ENCODE assay signal across 24 mouse cellular contexts in the genomic region with DNA sequence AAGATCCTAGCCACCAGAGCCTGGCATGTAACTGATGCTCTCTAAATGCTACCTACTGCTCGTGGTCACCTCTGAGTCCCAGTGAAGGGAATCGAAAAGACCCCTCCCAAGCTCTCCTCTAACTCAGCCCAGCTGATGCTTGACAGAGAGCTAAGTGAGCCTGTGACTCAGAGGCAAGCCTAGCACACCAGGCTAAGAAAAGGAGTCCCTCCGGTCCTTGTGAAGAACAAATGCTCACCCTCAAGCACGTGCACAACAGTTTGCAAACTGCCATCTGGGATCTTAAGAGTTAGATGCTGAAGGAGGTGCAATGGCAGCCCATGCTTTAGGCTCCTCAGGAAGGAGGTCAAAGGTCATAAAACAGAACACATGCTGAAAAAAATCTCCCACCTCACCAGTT.
A peak's percentile ranks its signal among the peaks of the same experiment; 100 is the strongest.
DNase-seq lines count a peak whose midpoint lies in the region; ATAC-seq lines count a peak whose summit lies in the region.
"Had no signal": no experiment of that assay in that cellular context is flagged by ENCODE, and none has a peak within 500 bp of the region (broad histone marks: within the 10 kb centered on the region; RNA-seq: fewer than 3 reads in every experiment).

No protein-coding gene starts in this region.

- peaks cover 45% of the 10 kb centered on the region for H3K4me1 ChIP-seq in hindbrain, embryonic 10.5 days (replicated peaks)
- H3K4me1 ChIP-seq in hindbrain, embryonic 16.5 days (ENCODE audit: control insufficient read depth, insufficient read depth, low read depth, low read length), result peaks cover 2% of the 10 kb centered on the region
- peaks cover 17% of the 10 kb centered on the region for H3K4me1 ChIP-seq in embryonic facial prominence, embryonic 11.5 days (ENCODE audit: control insufficient read depth, insufficient read depth, low read length)
- H3K4me1 ChIP-seq in limb, embryonic 10.5 days, result peaks cover 61% of the 10 kb centered on the region

- WGBS in hindbrain, embryonic 10.5 days, result 70% methylated on average over 4 of the region's 4 CpGs
- WGBS in hindbrain, embryonic 16.5 days, result 82% methylated on average over 4 of the region's 4 CpGs
- 63% methylated on average over 4 of the region's 4 CpGs for WGBS in embryonic facial prominence, embryonic 11.5 days
- WGBS in limb, embryonic 10.5 days, result 50% methylated on average over 4 of the region's 4 CpGs

- H3K4me3 ChIP-seq in hindbrain, embryonic 10.5 days, result no peak overlapping the region
- no peak overlapping the region for H3K4me3 ChIP-seq in hindbrain, embryonic 16.5 days (ENCODE audit: low read length)
- no peak overlapping the region for H3K4me3 ChIP-seq in embryonic facial prominence, embryonic 11.5 days (ENCODE audit: low read depth, low read length)
- H3K4me3 ChIP-seq in limb, embryonic 10.5 days, result no peak overlapping the region
- H3K4me3 ChIP-seq: forebrain, embryonic 12.5 days; gastrocnemius, adult 2 months; heart, embryonic 13.5 days had no signal

- no peak overlapping the region for H3K9ac ChIP-seq in hindbrain, embryonic 16.5 days (ENCODE audit: low read depth, low read length)
- H3K9ac ChIP-seq in embryonic facial prominence, embryonic 11.5 days (replicated peaks; ENCODE audit: low read length), result no peak overlapping the region
- H3K9ac ChIP-seq: forebrain, embryonic 12.5 days; heart, embryonic 13.5 days; hindbrain, embryonic 14.5 days had no signal

- H3K4me2 ChIP-seq in hindbrain, embryonic 16.5 days (ENCODE audit: low read length), result no peak overlapping the region
- H3K4me2 ChIP-seq in embryonic facial prominence, embryonic 11.5 days (ENCODE audit: low read depth, low read length), result no peak overlapping the region
- H3K4me2 ChIP-seq: forebrain, embryonic 12.5 days; heart, embryonic 13.5 days; hindbrain, embryonic 14.5 days had no signal

- H3K36me3 ChIP-seq in hindbrain, embryonic 10.5 days, result peaks cover 14% of the 10 kb centered on the region; the same call in 1 of the 2 replicates
- no peaks in the 10 kb centered on the region for H3K36me3 ChIP-seq in hindbrain, embryonic 16.5 days (ENCODE audit: control insufficient read depth, insufficient read depth, low read length)
- no peaks in the 10 kb centered on the region for H3K36me3 ChIP-seq in embryonic facial prominence, embryonic 11.5 days (replicated peaks; ENCODE audit: control insufficient read depth, insufficient read depth, low read depth, low read length)
- H3K36me3 ChIP-seq in limb, embryonic 10.5 days, result peaks cover 20% of the 10 kb centered on the region
- H3K36me3 ChIP-seq: heart, embryonic 13.5 days had no signal

- no peak for ATAC-seq in hindbrain, embryonic 16.5 days
- ATAC-seq in embryonic facial prominence, embryonic 11.5 days (replicated peaks; ENCODE audit: insufficient number of reproducible peaks, low FRiP score, low TSS enrichment, low read depth), result no peak
- no peak for ATAC-seq in erythroid progenitor cell, adult 5-6 weeks (replicated peaks; ENCODE audit: low FRiP score, poor library complexity, severe bottlenecking)
- no peak for ATAC-seq in megakaryocyte progenitor cell, adult 5-6 weeks (replicated peaks; ENCODE audit: poor library complexity)
- ATAC-seq: activated CD4-positive, CD25-positive, alpha-beta regulatory T cell, adult 4 months; forebrain, embryonic 16.5 days; intestine, embryonic 16.5 days; Patski had no signal

- no peaks in the 10 kb centered on the region for H3K9me3 ChIP-seq in hindbrain, embryonic 10.5 days
- H3K9me3 ChIP-seq in hindbrain, embryonic 16.5 days (ENCODE audit: control insufficient read depth, low read length), result no peaks in the 10 kb centered on the region
- no peaks in the 10 kb centered on the region for H3K9me3 ChIP-seq in embryonic facial prominence, embryonic 11.5 days (replicated peaks; ENCODE audit: control insufficient read depth, low read length)
- no peaks in the 10 kb centered on the region for H3K9me3 ChIP-seq in limb, embryonic 10.5 days (replicated peaks)
- H3K9me3 ChIP-seq: forebrain, embryonic 12.5 days; heart, embryonic 13.5 days had no signal

- peak overlapping the region; percentile 23; the same call in 1 of the 2 replicates for H3K27ac ChIP-seq in hindbrain, embryonic 10.5 days
- no peak overlapping the region for H3K27ac ChIP-seq in hindbrain, embryonic 16.5 days (ENCODE audit: low read depth, low read length)
- peak overlapping the region; percentile 41 for H3K27ac ChIP-seq in embryonic facial prominence, embryonic 11.5 days (replicated peaks; ENCODE audit: low read depth, low read length)
- peak overlapping the region; percentile 81 for H3K27ac ChIP-seq in limb, embryonic 10.5 days
- H3K27ac ChIP-seq: forebrain, embryonic 12.5 days; gastrocnemius, adult 2 months; heart, embryonic 13.5 days; hindbrain, embryonic 14.5 days had no signal

- DNase-seq in hindbrain, embryonic 10.5 days (ENCODE audit: low spot score), result no peak
- no peak for DNase-seq in embryonic facial prominence, embryonic 11.5 days (ENCODE audit: low spot score)
- DNase-seq in limb, embryonic 10.5 days (ENCODE audit: low spot score), result no peak
- no peak for DNase-seq in gastrocnemius, adult 8-10 months (ENCODE audit: low spot score in 2 of 2)
- DNase-seq: adrenal gland, adult 8-10 months; cerebellum, adult 18-20 months; cerebellum, adult 9-11 months; cerebellum, postnatal 36 days; gastrocnemius, adult 2 months; gastrocnemius, postnatal 36 days; heart, adult 11 months; heart, postnatal 36 days; kidney, adult 2 months had no signal

- 0 out of 2 replicates have a peak, but pooled peaks cover 5% of the 10 kb centered on the region for H3K27me3 ChIP-seq in hindbrain, embryonic 10.5 days (ENCODE audit: insufficient read depth, poor library complexity, severe bottlenecking)
- H3K27me3 ChIP-seq in hindbrain, embryonic 16.5 days (replicated peaks; ENCODE audit: control insufficient read depth, insufficient read depth, low read length), result no peaks in the 10 kb centered on the region
- H3K27me3 ChIP-seq in embryonic facial prominence, embryonic 11.5 days (ENCODE audit: control insufficient read depth, insufficient read depth, low read length), result no peaks in the 10 kb centered on the region
- no peaks in the 10 kb centered on the region for H3K27me3 ChIP-seq in limb, embryonic 10.5 days (ENCODE audit: low read depth, poor library complexity, severe bottlenecking)
- H3K27me3 ChIP-seq: CH12.LX, Patski had no signal
